Mouse (Mus musculus) hematopoietic stem cell, adult 5-6 weeks (primary cell): ENCODE results near the gene Grm1. TPM values are rescaled to one million over a fixed set of nuclear protein-coding genes. Genes with fewer than 3 reads are reported as not detected.

Experiments used
- ATAC-seq, 2 experiments: fragments of 125-278 bp in 1 of 2; replicated peaks in 1 of 2; 2 replicates each; pipeline ENCODE4 v1.8.0; 2016 to 2017; ENCODE audit warnings: inconsistent platforms in 2 of 2, mild to moderate bottlenecking in 2 of 2, moderate number of reproducible peaks in 2 of 2, low read depth in 1 of 2, moderate TSS enrichment in 1 of 2; ENCODE audit not compliant: low FRiP score in 2 of 2, poor library complexity in 2 of 2, severe bottlenecking in 2 of 2, insufficient read depth in 1 of 2, low TSS enrichment in 1 of 2
- total RNA-seq: library from RNA; stranded (forward); fragments of 172-1452, 232-1000 nt; gene quantifications from 2 replicates; pipeline ENCODE4 v1.2.3, GENCODE M21; 2017

Gene Grm1
- total RNA-seq, 1 experiment from 2014 or later = 2.3 TPM

- ATAC-seq = no peak
Observed at GRCm38 (mm10) chr10:10785122-10785521, 297.0 kb downstream of the Grm1 start.

- ATAC-seq = no peak
Observed at GRCm38 (mm10) chr10:10774827-10775226, 307.3 kb downstream of the Grm1 start.

GRCm38 (mm10) chr10:10763015-10763414, 319.1 kb downstream of the Grm1 start:
- peak in 1 of 2 experiments; percentile 46; a peak in 1 of 4 replicates for ATAC-seq

- no peak for ATAC-seq
Observed at GRCm38 (mm10) chr10:10761274-10761673, 320.9 kb downstream of the Grm1 start.

GRCm38 (mm10) chr10:10760801-10761200, 321.4 kb downstream of the Grm1 start:
- no peak for ATAC-seq

- ATAC-seq = no peak
Observed at GRCm38 (mm10) chr10:10751033-10751432, 331.1 kb downstream of the Grm1 start.

GRCm38 (mm10) chr10:10744097-10744496, 338.1 kb downstream of the Grm1 start:
- ATAC-seq = 0 out of 4 replicates have a peak, but pooled peaks of 1 of the 2 experiments have one; percentile 38

- ATAC-seq = peak in 1 of 2 experiments; percentile 65; a peak in 1 of 4 replicates
Observed at GRCm38 (mm10) chr10:10742172-10742571, 340.0 kb downstream of the Grm1 start.

GRCm38 (mm10) chr10:10741314-10741713, 340.8 kb downstream of the Grm1 start:
- ATAC-seq = no peak

- peak; percentile 13 to 68; a peak in 1 of 4 replicates for ATAC-seq
Observed at GRCm38 (mm10) chr10:10740729-10741128, 341.4 kb downstream of the Grm1 start.

- ATAC-seq = peak; percentile 40 to 50; a peak in 3 of 4 replicates
Observed at GRCm38 (mm10) chr10:10737041-10737681, 345.0 kb downstream of the Grm1 start.

- peak in 1 of 2 experiments; percentile 25; a peak in 1 of 4 replicates for ATAC-seq
Observed at GRCm38 (mm10) chr10:10734561-10734960, 347.6 kb downstream of the Grm1 start.

- peak; percentile 98 to 99 for ATAC-seq
Observed at GRCm38 (mm10) chr10:10733092-10733491, 349.1 kb downstream of the Grm1 start.

GRCm38 (mm10) chr10:10726501-10726900, 355.7 kb downstream of the Grm1 start:
- no peak for ATAC-seq

GRCm38 (mm10) chr10:10710837-10711236, 371.3 kb downstream of the Grm1 start:
- ATAC-seq = no peak

GRCm38 (mm10) chr10:10710359-10710758, 371.8 kb downstream of the Grm1 start:
- ATAC-seq = no peak

GRCm38 (mm10) chr10:10708031-10708430, 374.1 kb downstream of the Grm1 start:
- no peak for ATAC-seq

GRCm38 (mm10) chr10:10701326-10701725, 380.8 kb downstream of the Grm1 start:
- no peak for ATAC-seq

GRCm38 (mm10) chr10:10700903-10701302, 381.3 kb downstream of the Grm1 start:
- no peak for ATAC-seq
